Mouse (Mus musculus) bone marrow, adult 2 months (tissue): Measurements from ENCODE around the gene Fgfr2.

ENCODE experiments used
- CTCF ChIP-seq: fragments of 200-500 bp; IDR thresholded peaks from 2 replicates; pipeline ENCODE4 v1.5.1; 2011; ENCODE audit warnings: low read length, control low read depth; ENCODE audit not compliant: control insufficient read depth, insufficient read depth
- POLR2A ChIP-seq: fragments of 200-500 bp; IDR thresholded peaks from 2 replicates; pipeline ENCODE4 v1.6.1; 2011; ENCODE audit warnings: low read depth, mild to moderate bottlenecking, control low read depth, low read length, borderline replicate concordance; ENCODE audit not compliant: control insufficient read depth

DNA sequence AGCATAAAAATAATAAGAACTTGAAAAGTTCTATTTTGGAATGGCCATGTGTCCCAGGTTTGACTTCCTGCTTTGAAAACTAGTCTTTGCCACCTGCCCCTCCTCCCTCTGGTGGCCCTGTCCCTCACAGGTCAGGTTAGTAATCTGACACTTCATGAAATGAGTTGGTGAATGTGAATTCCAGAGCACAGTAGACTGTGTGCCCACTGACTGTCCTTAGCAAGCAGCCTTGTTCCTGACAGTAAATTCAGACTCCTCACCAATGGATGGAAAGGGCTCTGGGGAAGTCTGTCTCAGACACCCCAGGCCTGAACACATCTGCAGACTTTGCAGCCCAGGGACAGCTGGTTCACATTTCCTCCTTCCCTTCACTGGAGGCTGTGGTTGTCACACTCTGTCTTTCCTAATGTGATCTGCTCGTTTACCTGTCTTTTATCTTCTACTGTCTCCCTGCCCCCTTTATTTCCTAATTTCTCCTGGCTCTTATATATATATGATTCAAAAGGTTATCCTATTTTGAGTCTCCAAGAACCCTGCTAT, 919.0 kb downstream of the Fgfr2 start:
- TF ChIP-seq POLR2A (no peak), CTCF (no peak)
